Mouse (Mus musculus) kidney, embryonic 15.5 days (tissue): ENCODE results near the gene Zfp964. TPM values are rescaled to one million over a fixed set of nuclear protein-coding genes. Genes with fewer than 3 reads are reported as not detected.

ENCODE experiments used
- polyA plus RNA-seq: library from polyadenylated mRNA; unstranded; fragments of >200 nt; fragmentation: Nextera tagmentation; extraction: Ambion mirVana; gene quantifications from 2 replicates; pipeline ENCODE4 v1.2.1, GENCODE M21; 2015

The Zfp964 gene
- polyA plus RNA-seq, 1 experiment from 2014 or later = 2.5 TPM

Other genes with a start within 250 kb of the Zfp964 start
- not detected in 2 replicates for gene Gm9495, start 200.9 kb upstream of the Zfp964 start, polyA plus RNA-seq
- gene Gm7697, start 131.5 kb upstream of the Zfp964 start, polyA plus RNA-seq = not detected in 2 replicates
- gene Zfp868, start 28.9 kb upstream of the Zfp964 start, polyA plus RNA-seq = 24.4 and 25.5 TPM in 2 replicates
- 28.7 and 30.9 TPM in 2 replicates for gene Zfp869, start 56.2 kb downstream of the Zfp964 start, polyA plus RNA-seq
- 5.7 and 5.8 TPM in 2 replicates for gene Zfp963, start 95.5 kb downstream of the Zfp964 start, polyA plus RNA-seq
- 1.8 TPM in 1 of 2 replicates, not detected in the other for gene Gm20422, start 120.4 kb downstream of the Zfp964 start, polyA plus RNA-seq
- gene Atp13a1, start 136.7 kb downstream of the Zfp964 start, polyA plus RNA-seq = 47.9 and 54.3 TPM in 2 replicates
- gene Zfp866, start 136.7 kb downstream of the Zfp964 start, polyA plus RNA-seq = 29.8 and 30.1 TPM in 2 replicates
- 9.5 and 10.1 TPM in 2 replicates for gene Gmip, start 154.2 kb downstream of the Zfp964 start, polyA plus RNA-seq
- 0.62 and 0.84 TPM in 2 replicates for gene Lpar2, start 167.9 kb downstream of the Zfp964 start, polyA plus RNA-seq
- 8.3 and 8.9 TPM in 2 replicates for gene Pbx4, start 178.0 kb downstream of the Zfp964 start, polyA plus RNA-seq
- gene Cilp2, start 233.2 kb downstream of the Zfp964 start, polyA plus RNA-seq = 0.88 and 0.98 TPM in 2 replicates
- gene Tssk6, start 247.7 kb downstream of the Zfp964 start, polyA plus RNA-seq = 3.4 and 4.6 TPM in 2 replicates
- 205 and 210 TPM in 2 replicates for gene Ndufa13, start 248.1 kb downstream of the Zfp964 start, polyA plus RNA-seq
- gene Yjefn3, start 248.2 kb downstream of the Zfp964 start, polyA plus RNA-seq = 4.5 and 5.2 TPM in 2 replicates